Mouse (Mus musculus) stomach, postnatal 0 days (tissue): ENCODE data around the gene Cox8a.

Experiments
- CTCF ChIP-seq: IDR thresholded peaks from 2 replicates; pipeline ENCODE4 v1.5.1; 2016; ENCODE audit warnings: antibody characterized with exemption, low read depth, mild to moderate bottlenecking, moderate library complexity
- EP300 ChIP-seq: optimal IDR thresholded peaks from 2 replicates; pipeline ENCODE3; 2016; ENCODE audit warnings: antibody characterized with exemption

GRCm38 (mm10) chr19:7185715-7186291 lies 31.6 kb downstream of the Cox8a start:
- TF ChIP-seq CTCF (no peak), EP300 (no peak)
